Mouse (Mus musculus): ENCODE data around the gene Clip3. TPM values are rescaled to one million over a fixed set of nuclear protein-coding genes. Genes with fewer than 3 reads are reported as not detected.

Clip3 gene
- polyA plus RNA-seq (2012) = 0.36 and 0.95 TPM in 2 replicates

DNA sequence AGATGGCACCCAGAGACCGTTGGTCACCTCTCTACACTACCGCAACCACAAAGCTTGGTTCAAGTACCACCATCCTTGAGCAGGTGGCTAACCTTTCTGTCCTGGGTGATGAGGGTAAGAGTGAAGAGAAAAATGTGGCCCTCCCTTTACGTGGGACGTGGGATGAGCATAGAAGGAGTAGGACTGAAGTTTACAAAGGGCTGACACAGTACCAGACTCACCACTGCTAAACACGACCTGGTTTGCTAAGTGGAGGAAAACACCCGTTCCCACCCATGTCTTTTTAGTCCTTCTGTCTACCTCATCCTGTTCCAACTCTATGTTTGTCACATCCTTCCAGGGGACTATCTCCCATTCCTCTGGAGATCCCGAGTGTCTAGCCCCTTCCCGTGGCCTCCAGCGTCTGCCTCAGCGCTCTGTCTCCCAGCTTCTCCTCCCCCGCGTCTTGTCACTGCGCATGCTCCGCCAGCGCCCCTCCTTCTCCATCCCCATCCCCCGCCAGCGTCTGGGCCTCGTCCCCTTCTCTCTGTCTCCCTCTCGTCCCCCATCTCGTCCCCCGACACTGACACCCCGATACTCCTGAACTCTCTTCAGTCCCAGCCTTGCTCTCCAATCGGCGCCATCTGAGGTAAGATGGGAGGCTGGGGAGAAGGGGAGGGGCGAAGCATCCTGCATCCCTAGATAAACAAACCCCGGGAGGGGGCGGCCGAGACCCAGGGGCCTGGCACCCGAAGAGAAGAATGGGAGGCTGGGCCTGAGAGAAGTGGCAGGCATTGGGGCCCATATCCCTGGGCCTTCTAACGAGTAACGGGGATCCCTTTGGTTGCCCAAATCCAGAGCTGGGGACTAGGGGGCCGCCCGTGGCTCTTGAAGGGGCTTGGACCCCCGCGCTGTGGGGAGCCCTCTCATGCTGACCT, at the start of gene Clip3:
Clip3 (plus strand) TSS at position 514 of the 917 bp plus-strand sequence.

DNA sequence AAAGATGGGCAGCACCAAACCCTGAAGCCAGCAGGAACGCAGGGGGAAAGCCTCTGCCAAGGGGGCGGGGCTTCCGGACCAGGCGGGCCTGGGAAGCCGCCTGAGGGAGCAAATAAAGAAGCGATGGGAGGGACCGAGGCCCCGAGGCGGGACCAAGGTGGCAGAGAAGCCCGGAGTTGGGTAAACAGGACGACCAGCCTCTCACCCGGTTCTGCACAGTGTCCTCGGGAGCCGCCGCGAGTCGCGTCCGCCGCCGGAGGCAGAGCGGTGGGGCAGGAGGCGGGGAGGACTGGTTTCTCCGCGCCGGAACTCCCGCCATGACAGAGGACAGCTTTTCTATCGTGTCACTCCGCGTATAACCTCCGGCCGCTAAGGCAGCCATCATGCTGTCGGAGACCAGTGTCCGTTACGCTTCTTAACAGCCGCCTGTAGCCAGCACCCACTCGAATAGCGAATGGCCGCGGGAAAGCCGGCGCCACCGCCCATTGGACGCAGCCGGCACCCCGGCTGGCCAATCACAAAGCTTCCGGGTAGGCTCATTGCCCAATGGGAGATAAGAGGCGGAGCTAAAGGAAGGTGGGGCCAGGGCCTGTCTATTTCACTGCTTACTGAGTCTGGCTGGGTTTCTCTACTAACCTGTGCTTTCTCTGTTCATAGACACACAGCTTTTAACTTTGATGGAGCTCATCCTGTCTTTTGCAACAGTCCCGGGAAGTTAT, 11.4 kb upstream of the Clip3 start, which contains the start of the genes Thap8 and Wdr62:
Thap8 (plus strand) TSS at position 144 of the 719 bp plus-strand sequence.
Wdr62 (minus strand) TSS at position 469 of the 719 bp plus-strand sequence.

DNA sequence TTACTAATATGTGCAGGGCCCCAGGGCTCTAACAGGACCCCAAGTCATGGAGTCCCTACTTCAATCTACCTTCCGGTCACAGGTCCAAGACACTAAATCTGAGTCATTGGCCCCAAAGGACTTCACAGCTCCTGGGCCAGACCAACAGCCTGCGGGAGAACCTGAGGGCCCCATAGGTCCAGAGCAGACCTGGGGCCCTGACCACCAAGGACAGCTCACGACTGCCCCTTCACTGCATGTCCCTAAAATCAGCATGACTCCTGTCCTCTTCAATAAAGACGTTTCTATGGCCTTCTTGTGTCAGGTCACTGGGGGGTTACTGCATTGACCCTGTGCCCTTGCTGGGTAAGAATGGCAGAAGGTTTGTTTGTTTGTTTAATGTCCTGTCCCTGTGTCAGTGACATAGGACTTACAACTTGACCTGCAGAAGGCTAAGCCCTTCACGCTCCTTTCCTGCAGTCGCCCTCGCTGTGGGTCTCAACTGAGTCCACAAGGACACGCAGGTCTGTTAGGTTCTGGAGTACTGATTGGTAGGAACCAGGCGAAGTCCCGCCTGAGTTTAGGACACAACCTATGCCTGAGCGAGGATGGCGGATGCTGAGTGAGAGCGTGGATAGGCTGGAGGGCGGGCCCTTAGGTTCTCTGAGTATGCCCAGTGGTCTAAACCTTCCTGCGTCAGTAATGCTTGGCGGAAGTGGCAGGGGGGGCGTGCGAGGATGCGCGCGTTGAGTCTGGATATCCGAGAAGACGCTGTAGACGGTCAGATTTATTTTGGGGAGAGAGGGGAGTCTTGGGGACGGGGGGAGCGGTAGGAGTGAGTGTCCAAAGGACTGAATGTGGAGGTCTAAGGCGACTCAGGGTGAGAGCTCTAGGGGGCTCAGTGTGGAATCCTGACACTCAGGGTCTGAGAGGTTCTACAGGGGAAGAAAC, 16.8 kb downstream of the Clip3 start, which contains the start of gene Alkbh6:
Alkbh6 (plus strand) TSS at position 642 of the 930 bp plus-strand sequence.

DNA sequence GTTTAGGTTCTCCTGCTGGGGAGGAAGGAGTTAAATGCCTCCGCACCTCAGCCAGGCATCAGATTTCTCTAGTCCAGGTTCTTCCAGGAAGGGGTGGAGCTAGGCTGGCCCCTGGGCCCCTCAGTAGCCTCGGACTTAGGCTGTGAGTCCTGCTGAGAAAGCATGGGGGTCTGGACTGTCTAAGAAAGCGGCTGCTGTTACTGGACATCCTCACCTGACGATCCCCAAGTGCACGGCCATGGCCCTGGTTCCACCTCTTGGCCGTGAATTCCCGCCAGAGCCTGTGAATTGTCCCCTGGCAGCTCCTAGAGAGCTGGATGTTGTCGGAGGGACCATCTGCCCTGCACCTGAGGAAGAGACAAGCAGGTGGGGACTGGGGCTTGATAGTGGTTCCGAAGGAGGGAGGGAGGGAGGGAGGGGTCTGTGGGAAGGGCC, 23.2 kb downstream of the Clip3 start, which contains the start of gene Syne4:
Syne4 (plus strand) TSS at position 87 of the 435 bp plus-strand sequence.

DNA sequence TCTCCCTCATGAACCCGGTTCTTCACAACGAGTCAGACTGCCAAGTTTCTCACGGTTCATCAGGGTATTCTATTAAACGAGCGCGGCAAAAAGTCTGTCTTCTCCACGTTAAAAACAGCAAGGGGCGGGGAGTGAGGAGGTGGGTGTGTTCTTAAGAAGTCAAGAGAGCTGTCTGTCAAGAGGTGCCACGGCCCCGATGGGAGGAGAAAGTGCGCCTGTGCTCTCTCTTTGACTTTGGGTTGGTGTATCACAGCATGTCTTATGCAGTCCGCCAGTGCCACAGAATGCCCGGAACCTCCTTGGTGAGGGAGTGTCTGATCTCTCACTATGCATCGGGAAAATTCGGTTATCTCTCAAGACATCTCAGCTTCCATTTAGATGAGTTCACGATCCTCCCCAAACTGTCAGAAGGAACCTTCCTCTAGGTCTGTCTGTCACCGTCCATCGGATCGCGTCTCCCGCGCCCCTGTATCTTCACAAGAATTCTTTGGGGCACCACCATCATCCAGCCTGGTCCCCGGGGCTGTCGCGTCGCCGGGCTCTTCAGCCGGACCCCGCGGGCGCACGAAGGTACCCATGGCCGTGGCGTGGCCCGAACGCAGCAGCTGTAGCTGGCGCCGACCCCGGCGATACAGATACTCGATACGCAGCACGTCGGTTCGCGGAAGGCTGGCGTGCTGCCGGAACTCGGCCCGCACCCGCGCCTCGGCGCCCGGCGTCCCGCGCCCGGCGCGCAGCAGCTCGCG, 30.2 kb downstream of the Clip3 start, which contains the start of gene E130208F15Rik:
E130208F15Rik (plus strand) TSS at position 202 of the 746 bp plus-strand sequence.

DNA sequence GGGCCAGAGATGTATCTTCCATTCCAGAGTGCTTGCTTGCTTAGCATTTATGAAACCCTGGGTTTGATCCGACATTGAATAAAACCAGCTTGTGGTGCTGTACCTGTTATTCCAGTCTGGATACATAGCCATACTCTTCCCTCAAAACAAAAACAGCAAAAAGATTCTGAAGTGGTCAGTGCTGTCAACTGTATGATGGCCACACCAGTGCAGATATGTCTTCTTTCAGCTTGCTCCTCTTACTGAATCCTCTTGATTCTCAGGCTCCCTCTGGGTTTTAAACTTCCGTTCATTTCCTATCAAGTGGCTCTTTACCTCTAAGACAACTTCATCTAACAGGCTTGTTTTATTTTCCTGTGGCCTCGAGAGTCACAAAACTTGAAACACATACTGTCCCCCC, 32.3 kb downstream of the Clip3 start, which contains the start of gene Sdhaf1:
Sdhaf1 (minus strand) TSS at position 101 of the 400 bp plus-strand sequence.

Other genes with a start within 250 kb of the Clip3 start
- not detected in 2 replicates for gene Zfp14, start 240.3 kb upstream of the Clip3 start, polyA plus RNA-seq (2012)
- 0.11 and 0.21 TPM in 2 replicates for gene Zfp82, start 218.8 kb upstream of the Clip3 start, polyA plus RNA-seq (2012)
- not detected in 2 replicates for gene Gm26920, start 201.3 kb upstream of the Clip3 start, polyA plus RNA-seq (2012)
- gene Zfp566, start 201.2 kb upstream of the Clip3 start, polyA plus RNA-seq (2012) = 2.1 and 2.5 TPM in 2 replicates
- gene Zfp260, start 197.0 kb upstream of the Clip3 start, polyA plus RNA-seq (2012) = 0.36 and 0.46 TPM in 2 replicates
- 6.9 and 11.1 TPM in 2 replicates for gene Zfp382, start 169.8 kb upstream of the Clip3 start, polyA plus RNA-seq (2012)
- 11.1 and 15.2 TPM in 2 replicates for gene Zfp146, start 122.0 kb upstream of the Clip3 start, polyA plus RNA-seq (2012)
- 1.2 and 1.7 TPM in 2 replicates for gene Cox7a1, start 107.6 kb upstream of the Clip3 start, polyA plus RNA-seq (2012)
- gene Capns1, start 92.9 kb upstream of the Clip3 start, polyA plus RNA-seq (2012) = 138 TPM in 2 replicates
- 66.8 and 89.4 TPM in 2 replicates for gene Polr2i, start 59.8 kb upstream of the Clip3 start, polyA plus RNA-seq (2012)
- 42.3 and 54.7 TPM in 2 replicates for gene Tbcb, start 59.5 kb upstream of the Clip3 start, polyA plus RNA-seq (2012)
- gene Ovol3, start 56.0 kb upstream of the Clip3 start, polyA plus RNA-seq (2012) = 0.10 TPM in 2 replicates
- 0.30 and 0.38 TPM in 2 replicates for gene Thap8, start 11.6 kb upstream of the Clip3 start, polyA plus RNA-seq (2012)
- gene Wdr62, start 11.3 kb upstream of the Clip3 start, polyA plus RNA-seq (2012) = 62.9 and 71.0 TPM in 2 replicates
- 63.3 and 74.5 TPM in 2 replicates for gene Alkbh6, start 17.0 kb downstream of the Clip3 start, polyA plus RNA-seq (2012)
- 1.6 and 2.0 TPM in 2 replicates for gene Syne4, start 23.1 kb downstream of the Clip3 start, polyA plus RNA-seq (2012)
- gene E130208F15Rik, start 30.0 kb downstream of the Clip3 start, polyA plus RNA-seq (2012) = 0.48 and 0.54 TPM in 2 replicates
- 8.0 and 10.3 TPM in 2 replicates for gene Sdhaf1, start 32.2 kb downstream of the Clip3 start, polyA plus RNA-seq (2012)
- gene Lrfn3, start 71.0 kb downstream of the Clip3 start, polyA plus RNA-seq (2012) = 0.11 TPM in 1 of 2 replicates, not detected in the other
- 186 and 336 TPM in 2 replicates for gene Tyrobp, start 122.0 kb downstream of the Clip3 start, polyA plus RNA-seq (2012)
- gene Hcst, start 128.1 kb downstream of the Clip3 start, polyA plus RNA-seq (2012) = 6.4 and 7.2 TPM in 2 replicates
- 103 and 112 TPM in 2 replicates for gene Nfkbid, start 130.0 kb downstream of the Clip3 start, polyA plus RNA-seq (2012)
- 0.08 and 0.15 TPM in 2 replicates for gene Aplp1, start 153.8 kb downstream of the Clip3 start, polyA plus RNA-seq (2012)
- 0.05 and 0.13 TPM in 2 replicates for gene Kirrel2, start 166.0 kb downstream of the Clip3 start, polyA plus RNA-seq (2012)
- not detected in 2 replicates for gene Nphs1, start 166.6 kb downstream of the Clip3 start, polyA plus RNA-seq (2012)
- not detected in 2 replicates for gene Prodh2, start 201.9 kb downstream of the Clip3 start, polyA plus RNA-seq (2012)
- gene Arhgap33, start 243.3 kb downstream of the Clip3 start, polyA plus RNA-seq (2012) = 74.2 and 104 TPM in 2 replicates